Mouse (Mus musculus) natural killer cell, adult 2 months (primary cell): Measurements from ENCODE around the gene Lyl1.
"Not testable (repeated sequence)": the region's sequence is repeated elsewhere in the genome, so short reads cannot be mapped to it uniquely, and the experiment has no call there.

ENCODE experiments used
- DNase-seq, 2 experiments: peaks; one replicate each; pipeline ENCODE4 v3.0.0; 2022; ENCODE audit warnings: low spot score in 2 of 2

The Lyl1 gene

DNA sequence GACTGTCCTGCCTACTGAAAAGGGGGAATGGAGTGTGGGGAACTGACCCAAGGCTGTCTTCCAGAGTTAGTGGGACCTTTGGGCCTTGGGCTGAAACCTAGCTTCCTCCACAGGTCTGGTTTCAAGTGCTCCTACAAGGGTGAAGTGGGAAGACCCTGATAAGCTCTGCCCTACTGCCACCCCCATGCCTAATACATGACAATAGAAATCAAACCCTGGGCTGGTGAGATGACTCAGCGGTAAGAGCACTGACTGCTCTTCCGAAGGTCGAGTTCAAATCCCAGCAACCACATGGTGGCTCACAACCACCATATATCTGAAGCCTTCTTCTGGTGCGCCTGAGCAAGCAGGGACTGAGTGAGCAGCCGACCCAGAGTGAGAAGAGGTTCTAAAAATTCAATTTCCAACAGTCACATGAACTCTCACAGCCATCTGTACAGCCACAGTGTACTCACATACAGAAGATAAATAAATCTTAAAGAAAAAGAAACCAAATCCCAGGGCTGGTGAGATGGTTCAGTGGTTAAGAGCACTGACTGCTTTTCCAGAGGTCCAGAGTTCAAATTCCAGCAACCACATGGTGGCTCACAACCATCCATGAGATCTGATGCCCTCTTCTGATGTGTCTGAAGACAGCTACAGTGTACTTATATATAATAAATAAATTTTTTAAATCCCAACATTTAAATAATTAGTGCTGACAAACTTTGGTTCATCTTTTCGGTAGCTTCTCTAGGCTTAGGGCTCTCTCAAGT lies 32.3 kb upstream of the Lyl1 start:
- DNase-seq, result no peak

GRCm38 (mm10) chr8:84670295-84671006 lies 30.8 kb upstream of the Lyl1 start:
- not testable (repeated sequence) for DNase-seq

DNA sequence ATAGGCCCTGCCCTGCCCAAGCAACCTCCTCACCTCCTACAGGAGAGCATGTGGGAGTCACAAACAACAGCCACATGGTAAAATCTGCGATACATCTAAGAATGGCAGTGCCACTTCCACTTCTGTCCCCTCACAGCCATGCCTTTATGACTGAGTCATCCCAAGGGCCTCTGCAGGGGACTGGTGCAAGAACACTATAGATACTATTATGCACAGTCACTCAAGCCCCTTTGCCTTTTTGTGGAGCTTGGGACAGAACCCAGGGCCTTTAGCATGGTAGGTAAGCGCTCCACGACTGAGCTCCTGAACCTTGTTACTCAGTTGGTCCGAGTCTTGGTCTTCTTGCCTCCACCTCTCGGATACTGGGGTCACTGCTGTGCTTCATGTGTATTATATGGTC lies 24.0 kb upstream of the Lyl1 start:
- DNase-seq, result no peak

- no peak for DNase-seq
Measured at GRCm38 (mm10) chr8:84681476-84681875, 19.8 kb upstream of the Lyl1 start.

GRCm38 (mm10) chr8:84682257-84682656 lies 19.0 kb upstream of the Lyl1 start:
- no peak for DNase-seq

DNA sequence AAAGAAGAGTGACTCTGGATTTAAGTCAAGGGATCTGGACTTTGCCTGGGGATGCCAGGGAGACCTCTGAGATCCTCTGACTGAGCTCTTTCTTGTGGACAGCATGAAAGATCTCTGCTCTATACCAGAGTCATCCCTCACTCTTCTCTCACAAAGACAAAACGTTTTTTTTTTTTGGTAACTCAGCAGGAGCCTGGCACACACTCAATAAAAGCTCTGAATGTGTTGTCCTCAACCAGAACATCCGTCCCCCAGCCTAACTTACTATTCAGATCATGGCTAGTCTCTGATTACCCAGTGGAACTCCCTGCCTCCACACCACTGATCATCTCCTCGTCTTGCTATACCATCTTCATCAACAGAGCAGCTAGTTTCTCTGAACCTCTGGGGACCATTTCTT lies 16.7 kb upstream of the Lyl1 start:
- DNase-seq, result no peak

GRCm38 (mm10) chr8:84686191-84687002 lies 14.9 kb upstream of the Lyl1 start, which contains the start of gene Trmt1:
Gene Trmt1, plus strand, starts transcription at chr8:84686307.
- no peak for DNase-seq

- DNase-seq, result no peak
Measured at GRCm38 (mm10) chr8:84687003-84687704, 14.1 kb upstream of the Lyl1 start.

GRCm38 (mm10) chr8:84687705-84688100 lies 13.6 kb upstream of the Lyl1 start, which contains the start of gene Nacc1:
Gene Nacc1, minus strand, starts transcription at chr8:84687862.
- DNase-seq, result peak; percentile 74 to 82

DNA sequence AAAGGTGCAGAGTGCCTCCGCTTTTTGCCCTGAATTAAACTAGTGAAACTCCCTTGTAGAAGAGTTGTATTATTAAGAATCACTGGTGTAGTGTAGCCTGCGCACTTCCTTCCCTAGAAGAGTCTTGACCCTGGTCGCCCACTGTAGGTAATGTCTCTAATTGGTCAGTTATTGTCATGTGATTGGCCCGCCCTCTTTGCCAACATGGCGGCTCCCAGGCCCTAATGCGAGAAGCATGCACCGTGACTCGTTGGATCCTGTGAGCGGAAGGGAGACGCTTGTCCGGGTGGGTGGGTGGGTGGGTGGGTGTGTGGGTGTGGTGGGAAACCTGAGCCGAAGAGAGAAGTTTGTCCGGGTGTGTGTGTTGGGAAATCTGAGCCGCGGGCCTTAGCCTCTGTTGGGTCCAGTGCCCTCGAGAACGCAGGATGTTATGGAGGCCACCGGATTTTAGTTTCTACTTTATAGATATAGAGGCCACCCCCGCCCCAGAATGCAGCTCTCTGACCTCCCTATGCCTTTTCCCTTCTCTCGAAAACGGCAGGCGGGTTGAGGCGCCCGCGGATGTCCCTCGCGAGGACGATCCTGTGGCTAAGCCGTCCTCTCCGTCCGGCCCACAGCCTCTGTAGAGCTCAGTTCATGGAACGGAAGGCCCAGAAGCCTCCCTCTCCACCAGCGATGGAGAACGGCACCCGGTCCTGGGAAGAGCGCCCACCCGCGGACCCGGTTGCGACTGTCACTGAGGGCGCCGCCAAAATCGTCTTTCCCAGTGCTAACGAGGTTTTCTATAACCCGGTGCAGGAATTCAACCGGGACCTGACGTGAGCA lies 12.0 kb upstream of the Lyl1 start:
- peak; percentile 84 to 88 for DNase-seq

DNA sequence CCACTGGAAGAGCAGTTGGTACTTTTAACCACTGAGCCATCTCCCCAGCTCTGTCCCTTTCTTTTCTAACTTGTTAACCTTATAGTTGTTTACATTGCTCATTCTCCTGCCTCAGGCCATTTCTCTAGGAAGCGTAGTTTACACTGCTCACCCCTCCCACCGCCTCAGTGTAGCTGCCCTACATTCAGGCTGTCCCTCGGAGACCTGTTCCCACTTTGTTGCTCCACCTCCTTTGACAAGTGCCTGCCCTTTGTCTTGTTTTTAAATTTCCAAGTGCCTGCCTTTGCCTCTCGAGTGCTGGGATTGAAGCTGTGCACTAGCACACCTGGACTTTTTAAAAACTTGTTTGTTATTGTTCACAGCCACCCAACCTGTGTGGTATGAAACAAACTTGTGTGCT lies 7.9 kb upstream of the Lyl1 start:
- no peak for DNase-seq

- DNase-seq, result no peak
Measured at GRCm38 (mm10) chr8:84695140-84695539, 6.1 kb upstream of the Lyl1 start.

DNA sequence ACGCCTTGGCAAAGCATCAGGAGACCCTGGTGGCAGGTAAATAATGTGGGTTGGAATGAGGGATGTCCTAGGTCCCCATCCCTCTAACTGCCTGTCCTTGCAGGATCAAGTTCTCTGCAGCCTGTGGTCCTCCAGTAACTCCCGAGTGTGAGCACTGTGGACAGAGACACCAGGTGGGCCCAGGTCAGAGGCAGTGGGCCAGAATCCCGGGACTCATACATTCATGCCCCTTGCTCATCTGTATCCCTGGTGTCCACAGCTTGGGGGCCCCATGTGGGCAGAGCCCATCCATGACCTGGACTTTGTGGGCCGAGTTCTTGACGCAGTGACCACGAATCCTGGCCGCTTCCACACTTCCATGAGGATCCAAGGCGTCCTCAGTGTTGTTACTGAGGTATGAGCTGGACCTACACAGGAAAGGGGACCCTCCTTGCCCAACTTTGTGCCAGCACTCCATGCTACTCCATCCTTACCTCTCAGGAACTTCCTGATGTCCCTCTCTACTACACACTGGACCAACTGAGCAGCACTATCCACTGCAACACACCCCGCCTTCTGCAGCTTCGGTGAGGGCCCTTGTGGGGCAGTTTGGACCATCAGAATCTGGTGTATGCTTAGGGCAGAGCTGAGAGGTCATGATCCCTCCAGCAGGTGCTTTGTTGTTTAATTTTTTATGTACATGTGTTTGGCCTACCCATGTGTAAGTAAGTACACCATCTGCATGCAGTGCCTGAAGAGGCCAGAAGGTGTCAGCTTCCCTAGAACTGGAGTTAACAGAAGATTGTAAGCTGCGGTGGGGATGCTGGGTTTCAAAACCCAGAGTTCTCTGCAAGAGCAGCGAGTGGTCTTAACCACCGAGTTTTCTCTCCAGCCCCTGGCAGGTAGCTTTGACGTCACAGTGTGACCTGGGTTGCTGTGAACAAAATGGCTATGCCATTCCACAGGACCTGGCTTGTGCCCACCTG lies 3.8 kb upstream of the Lyl1 start:
- DNase-seq, result peak in 1 of 2 experiments; percentile 58

DNA sequence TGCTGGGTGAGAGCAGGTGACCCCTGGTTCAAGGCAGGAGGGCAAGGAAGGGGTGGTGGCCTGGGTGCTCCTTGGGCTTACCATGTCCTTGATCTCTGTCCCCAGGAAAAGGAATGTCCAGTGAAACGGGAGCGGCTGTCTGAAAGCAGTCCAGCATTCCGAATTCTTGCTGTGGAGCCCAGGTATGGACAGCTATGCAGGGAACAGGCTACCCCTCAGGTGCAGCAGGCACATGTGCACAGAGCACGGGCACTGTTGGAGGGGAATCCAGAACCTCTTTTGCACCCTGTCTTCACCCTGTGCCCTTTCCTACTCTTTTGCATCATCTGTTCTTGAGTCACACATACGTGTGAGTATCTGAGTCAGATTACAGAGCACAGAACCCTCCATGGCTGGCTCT lies 3.0 kb upstream of the Lyl1 start:
- DNase-seq, result no peak

DNA sequence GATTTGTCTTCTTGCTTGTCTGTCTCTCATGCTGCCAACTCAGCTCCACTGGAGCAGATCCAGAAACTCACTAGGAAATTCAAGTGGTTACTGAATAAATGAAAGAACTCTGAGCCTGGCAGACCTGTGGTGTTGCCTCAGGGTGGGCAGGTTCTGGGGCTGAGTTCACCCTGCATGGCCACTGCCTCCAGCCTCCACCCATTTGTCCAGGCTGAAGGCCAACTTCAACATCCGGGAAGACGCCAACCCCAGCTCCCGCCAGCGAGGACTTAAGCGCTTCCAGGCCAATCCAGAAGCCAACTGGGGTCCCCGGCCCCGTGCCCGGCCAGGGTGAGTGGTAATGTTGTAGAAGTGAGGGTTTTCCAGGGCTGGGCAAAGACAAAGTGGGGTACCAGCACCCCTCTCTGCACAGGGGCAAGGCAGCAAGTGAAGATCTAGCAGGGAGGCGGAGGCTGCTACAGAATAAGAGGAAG lies 2.3 kb upstream of the Lyl1 start:
- no peak for DNase-seq

DNA sequence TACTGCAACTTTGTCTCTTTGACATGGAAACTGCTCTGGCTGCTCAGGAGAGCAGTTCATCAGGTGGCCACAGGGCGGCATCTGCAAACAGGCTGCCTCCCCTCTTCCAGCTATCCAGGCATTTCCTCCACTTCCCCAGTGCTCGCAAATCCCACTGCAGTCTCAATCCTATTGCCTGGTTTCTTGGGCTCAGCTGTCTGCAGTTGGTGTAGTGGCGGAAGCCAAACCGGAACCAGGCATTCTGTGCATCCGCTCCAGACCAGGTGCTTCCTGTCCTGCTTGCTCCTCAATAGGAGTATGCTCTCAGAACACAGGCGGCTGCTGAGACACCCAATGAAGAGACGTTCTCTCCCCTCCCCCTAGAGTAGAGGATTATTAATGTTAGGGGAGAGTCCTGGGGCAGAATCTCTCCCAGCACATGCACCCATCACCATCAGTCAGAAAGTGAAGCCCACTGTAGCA lies 1.4 kb upstream of the Lyl1 start:
- peak in 1 of 2 experiments; percentile 80 for DNase-seq

- peak in 1 of 2 experiments; percentile 30 for DNase-seq
Measured at GRCm38 (mm10) chr8:84700526-84700925, 731 bp upstream of the Lyl1 start.

DNA sequence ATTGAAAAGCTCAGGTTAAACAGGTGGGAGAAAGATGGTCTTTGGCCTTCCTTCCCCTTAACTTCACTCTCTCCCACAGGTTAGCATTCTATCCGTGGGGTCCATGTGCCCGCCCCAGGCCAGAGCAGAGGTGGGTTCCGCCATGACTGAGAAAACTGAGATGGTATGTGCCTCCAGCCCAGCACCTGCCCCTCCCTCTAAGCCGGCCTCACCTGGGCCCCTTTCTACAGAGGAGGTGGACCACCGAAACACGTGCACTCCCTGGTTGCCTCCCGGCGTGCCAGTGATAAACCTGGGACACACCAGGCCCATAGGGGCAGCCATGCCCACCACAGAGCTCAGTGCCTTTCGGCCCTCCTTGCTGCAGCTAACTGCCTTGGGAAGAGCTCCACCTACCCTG lies 1.3 kb downstream of the Lyl1 start:
- DNase-seq, result no peak

DNA sequence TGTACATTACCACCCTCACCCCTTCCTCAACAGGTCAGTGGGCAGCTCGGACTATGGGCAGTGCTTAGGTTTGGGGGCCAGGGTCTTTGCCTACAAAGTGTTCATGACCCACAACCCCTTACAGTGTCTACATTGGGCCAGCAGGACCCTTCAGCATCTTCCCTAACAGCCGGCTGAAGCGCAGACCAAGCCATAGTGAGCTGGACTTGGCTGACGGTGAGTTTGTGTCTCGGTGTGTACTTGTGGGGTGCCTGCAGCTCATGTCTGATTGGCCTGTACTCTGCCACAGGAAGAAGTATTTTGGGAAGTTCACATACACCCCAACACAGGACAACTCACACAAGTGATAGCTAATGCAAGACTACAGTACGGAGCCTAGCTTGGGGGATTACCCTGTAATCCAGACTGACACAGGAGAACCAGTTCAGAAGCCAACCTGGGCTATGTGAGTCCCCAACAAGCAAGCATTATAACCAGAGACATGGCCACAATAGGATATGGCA lies 1.8 kb downstream of the Lyl1 start:
- DNase-seq, result no peak
